Mouse (Mus musculus) MEL (cell line): Measurements from ENCODE around the gene Aebp1. TPM values are rescaled to one million over a fixed set of nuclear protein-coding genes. Genes with fewer than 3 reads are reported as not detected.

Experiments
- DNase-seq: peaks from one replicate; pipeline ENCODE4 v3.0.0; 2011; ENCODE audit warnings: low read depth, low spot score
- H3K27ac ChIP-seq: 2 replicates; pipeline ENCODE4 v1.5.1; 2012; ENCODE audit warnings: low read depth, mild to moderate bottlenecking, control low read depth, low read length, moderate library complexity; ENCODE audit not compliant: control insufficient read depth
- H3K27me3 ChIP-seq, 2 experiments: fragments of 150-350 bp in 1 of 2; sonication (generic) in 1 of 2; 2 replicates each; pipeline ENCODE4 v1.6.1; 2012; ENCODE audit warnings: low read length in 2 of 2, mild to moderate bottlenecking in 2 of 2, improper control_type of control experiment in 1 of 2, moderate library complexity in 1 of 2; ENCODE audit not compliant: insufficient read depth in 2 of 2, control insufficient read depth in 1 of 2
- H3K36me3 ChIP-seq, 2 experiments: 2 replicates each; pipeline ENCODE4 v1.6.1; 2012 to 2014; ENCODE audit warnings: low read length in 2 of 2, improper control_type of control experiment in 1 of 2, inconsistent platforms in 1 of 2, mild to moderate bottlenecking in 1 of 2; ENCODE audit not compliant: insufficient read depth in 2 of 2, control insufficient read depth in 1 of 2
- H3K4me1 ChIP-seq, 2 experiments: fragments of 150-350 bp in 1 of 2; sonication (generic) in 1 of 2; 2 replicates each; pipeline ENCODE4 v1.6.1; 2012; ENCODE audit warnings: low read length in 2 of 2, improper control_type of control experiment in 1 of 2, mild to moderate bottlenecking in 1 of 2; ENCODE audit not compliant: insufficient read depth in 2 of 2, control insufficient read depth in 1 of 2
- H3K4me3 ChIP-seq, 2 experiments: fragments of 150-350 bp in 1 of 2; sonication (generic) in 1 of 2; 2 replicates each; pipeline ENCODE4 v1.5.1; 2012; ENCODE audit warnings: low read depth in 2 of 2, low read length in 2 of 2, mild to moderate bottlenecking in 2 of 2, moderate library complexity in 2 of 2, control low read depth in 1 of 2, improper control_type of control experiment in 1 of 2; ENCODE audit not compliant: control insufficient read depth in 1 of 2, insufficient read depth in 1 of 2
- H3K79me2 ChIP-seq: 2 replicates; pipeline ENCODE4 v1.6.1; 2012; ENCODE audit warnings: mild to moderate bottlenecking, low read length, moderate library complexity; ENCODE audit not compliant: control insufficient read depth, poor library complexity, insufficient read depth
- H3K9ac ChIP-seq: 2 replicates; pipeline ENCODE4 v1.6.1; 2012; ENCODE audit warnings: low read depth, mild to moderate bottlenecking, control low read depth, low read length, moderate library complexity; ENCODE audit not compliant: control insufficient read depth, poor library complexity, severe bottlenecking
- H3K9me3 ChIP-seq: fragments of 150-350 bp; sonication (generic); replicated peaks from 2 replicates; pipeline ENCODE4 v1.6.1; 2012; ENCODE audit warnings: mild to moderate bottlenecking, low read length, improper control_type of control experiment, moderate library complexity; ENCODE audit not compliant: insufficient read depth
- BHLHE40 ChIP-seq: IDR thresholded peaks from 2 replicates; pipeline ENCODE4 v1.6.1; 2012; ENCODE audit warnings: low read depth, mild to moderate bottlenecking, inconsistent platforms, low read length, improper control_type of control experiment, borderline replicate concordance
- CHD2 ChIP-seq: IDR thresholded peaks from 2 replicates; pipeline ENCODE4 v1.6.1; 2011; ENCODE audit warnings: low read length, improper control_type of control experiment
- CTCF ChIP-seq, 3 experiments: IDR thresholded peaks in 2 of 3; conservative IDR thresholded peaks in 1 of 3; 2 replicates each; pipeline ENCODE4 v1.5.1; 2011 to 2012; ENCODE audit warnings: low read length in 3 of 3, low read depth in 2 of 3, mild to moderate bottlenecking in 2 of 3, improper control_type of control experiment in 1 of 3, inconsistent platforms in 1 of 3, mixed read lengths in 1 of 3, moderate library complexity in 1 of 3; ENCODE audit not compliant: control insufficient read depth in 1 of 3, insufficient read depth in 1 of 3, poor library complexity in 1 of 3, severe bottlenecking in 1 of 3
- E2F4 ChIP-seq: IDR thresholded peaks from 2 replicates; pipeline ENCODE4 v1.6.1; 2011; ENCODE audit warnings: low read depth, low read length, improper control_type of control experiment, borderline replicate concordance
- ELF1 ChIP-seq: IDR thresholded peaks from 2 replicates; pipeline ENCODE4 v1.6.1; 2014; ENCODE audit warnings: low read depth, mild to moderate bottlenecking, inconsistent platforms, low read length, improper control_type of control experiment, moderate library complexity
- EP300 ChIP-seq, 2 experiments: IDR thresholded peaks; 2 replicates each; pipeline ENCODE4 v1.6.1; 2011; ENCODE audit warnings: improper control_type of control experiment in 2 of 2, low read length in 2 of 2, low read depth in 1 of 2, mild to moderate bottlenecking in 1 of 2
- ETS1 ChIP-seq: IDR thresholded peaks from 2 replicates; pipeline ENCODE4 v1.6.1; 2012; ENCODE audit warnings: low read depth, mild to moderate bottlenecking, inconsistent platforms, low read length, improper control_type of control experiment, moderate library complexity
- GABPA ChIP-seq: IDR thresholded peaks from 2 replicates; pipeline ENCODE4 v1.6.1; 2012; ENCODE audit warnings: low read depth, mild to moderate bottlenecking, inconsistent platforms, low read length, improper control_type of control experiment, moderate library complexity
- GATA1 ChIP-seq: IDR thresholded peaks from 2 replicates; pipeline ENCODE4 v1.6.1; 2011; ENCODE audit warnings: low read depth, low read length, improper control_type of control experiment
- JUND ChIP-seq: IDR thresholded peaks from 2 replicates; pipeline ENCODE4 v1.6.1; 2011; ENCODE audit warnings: low read depth, mild to moderate bottlenecking, improper control_type of control experiment, low read length
- MAZ ChIP-seq: IDR thresholded peaks from 2 replicates; pipeline ENCODE4 v1.6.1; 2012; ENCODE audit warnings: low read depth, mild to moderate bottlenecking, inconsistent platforms, low read length, improper control_type of control experiment
- MEF2A ChIP-seq: IDR thresholded peaks from 2 replicates; pipeline ENCODE4 v1.6.1; 2014; ENCODE audit warnings: low read depth, mild to moderate bottlenecking, inconsistent platforms, low read length, improper control_type of control experiment; ENCODE audit not compliant: poor library complexity, insufficient replicate concordance, severe bottlenecking; ENCODE audit errors: extremely low read depth
- NELFE ChIP-seq: IDR thresholded peaks from 2 replicates; pipeline ENCODE4 v1.6.1; 2011; ENCODE audit warnings: low read depth, low read length, improper control_type of control experiment
- POLR2A ChIP-seq, 2 experiments: IDR thresholded peaks; 2 replicates each; pipeline ENCODE4 v1.6.1; 2011 to 2012; ENCODE audit warnings: low read length in 2 of 2, mild to moderate bottlenecking in 2 of 2, control low read depth in 1 of 2, improper control_type of control experiment in 1 of 2, low read depth in 1 of 2, moderate library complexity in 1 of 2; ENCODE audit not compliant: control insufficient read depth in 1 of 2, insufficient read depth in 1 of 2, poor library complexity in 1 of 2
- POLR2AphosphoS2 ChIP-seq: IDR thresholded peaks from 2 replicates; pipeline ENCODE4 v1.6.1; 2011; ENCODE audit warnings: low read length, improper control_type of control experiment
- POLR2AphosphoS5 ChIP-seq: IDR thresholded peaks from 2 replicates; pipeline ENCODE4 v1.6.1; 2012; ENCODE audit warnings: low read depth, borderline replicate concordance, mild to moderate bottlenecking, inconsistent platforms, low read length, moderate library complexity, mixed read lengths
- SMC3 ChIP-seq: IDR thresholded peaks from 2 replicates; pipeline ENCODE4 v1.6.1; 2011; ENCODE audit warnings: low read depth, low read length, improper control_type of control experiment
- TAL1 ChIP-seq: IDR thresholded peaks from 2 replicates; pipeline ENCODE4 v1.6.1; 2012; ENCODE audit warnings: mild to moderate bottlenecking, inconsistent platforms, low read length, moderate library complexity, mixed read lengths
- TCF12 ChIP-seq: IDR thresholded peaks from 2 replicates; pipeline ENCODE4 v1.6.1; 2014; ENCODE audit warnings: low read depth, mild to moderate bottlenecking, inconsistent platforms, low read length, improper control_type of control experiment, moderate library complexity
- USF2 ChIP-seq, 2 experiments: IDR thresholded peaks; 2 replicates each; pipeline ENCODE4 v1.6.1; 2011 to 2012; ENCODE audit warnings: improper control_type of control experiment in 2 of 2, low read length in 2 of 2, borderline replicate concordance in 1 of 2, inconsistent platforms in 1 of 2, low read depth in 1 of 2, mild to moderate bottlenecking in 1 of 2; ENCODE audit not compliant: insufficient read depth in 1 of 2
- ZC3H11A ChIP-seq: IDR thresholded peaks from 2 replicates; pipeline ENCODE4 v1.6.1; 2012; ENCODE audit warnings: low read depth, mild to moderate bottlenecking, inconsistent platforms, low read length, improper control_type of control experiment
- ZKSCAN1 ChIP-seq: IDR thresholded peaks from 2 replicates; pipeline ENCODE4 v1.6.1; 2012; ENCODE audit warnings: low read depth, mild to moderate bottlenecking, inconsistent platforms, low read length, improper control_type of control experiment, moderate library complexity
- ZNF384 ChIP-seq: IDR thresholded peaks from 2 replicates; pipeline ENCODE4 v1.6.1; 2012; ENCODE audit warnings: low read depth, mild to moderate bottlenecking, inconsistent platforms, low read length, improper control_type of control experiment
- polyA plus RNA-seq, 2 experiments: library from polyadenylated mRNA; stranded (reverse) in 1 of 2; unstranded in 1 of 2; fragments of >175 nt in 1 of 2; fragments of >200 nt in 1 of 2; gene quantifications; 2 replicates each; pipeline versions ENCODE4 v1.2.1 to v1.2.4; 2012; ENCODE audit warnings: low replicate concordance in 2 of 2, low read depth in 1 of 2; ENCODE audit not compliant: insufficient read length in 2 of 2, insufficient read depth in 1 of 2, missing spikeins in 1 of 2
- total RNA-seq: library from RNA; depleted of rRNA; stranded (reverse); fragments of 300-350 nt; gene quantifications from 2 replicates; pipeline ENCODE4 v1.2.3, GENCODE M21; 2012

Gene Aebp1
- total and polyA plus RNA-seq, 3 experiments: 0.10 TPM; not detected in 2

GRCm38 (mm10) chr11:5859883-5860550 is 1.7 kb upstream of the Aebp1 start:
- H3K27ac ChIP-seq: no peak overlapping the region
- no peaks in the 10 kb centered on the region for H3K4me1 ChIP-seq
- H3K27me3 ChIP-seq: peaks cover 0 to 3% of the 10 kb centered on the region in 2 experiments; a peak in 2 of 4 replicates
- no peak overlapping the region for H3K9ac ChIP-seq
- no peak overlapping the region for H3K4me3 ChIP-seq
- no peaks in the 10 kb centered on the region for H3K36me3 ChIP-seq
- TF ChIP-seq E2F4 (no peak), POLR2A (IDR thresholded peaks at IDR 0.05; ENCODE audit: control insufficient read depth in 1 of 2, insufficient read depth in 1 of 2, low read depth in 1 of 2, low read length in 2 of 2, poor library complexity in 1 of 2) (no peak), JUND (no peak), USF2 (IDR thresholded peaks at IDR 0.05; ENCODE audit: borderline replicate concordance in 1 of 2, insufficient read depth in 1 of 2, low read depth in 1 of 2, low read length in 2 of 2) (no peak), MAZ (no peak), ETS1 (no peak), SMC3 (no peak), CTCF (IDR thresholded peaks at IDR 0.05 in 2 of 3, conservative IDR thresholded peaks at IDR 0.05 in 1 of 3; ENCODE audit: control insufficient read depth in 1 of 3, insufficient read depth in 1 of 3, low read depth in 2 of 3, low read length in 3 of 3, poor library complexity in 1 of 3, severe bottlenecking in 1 of 3) (no peak), ELF1 (no peak), ZKSCAN1 (no peak)
- TF ChIP-seq, all 39 proteins: peak for 0
- H3K9me3 ChIP-seq: no peaks in the 10 kb centered on the region
- no peaks in the 10 kb centered on the region for H3K79me2 ChIP-seq
- no peak for DNase-seq

- peaks cover 0 to 3% of the 10 kb centered on the region in 2 experiments; a peak in 2 of 4 replicates for H3K27me3 ChIP-seq
- TF ChIP-seq POLR2AphosphoS5 (no peak), GABPA (no peak), CHD2 (no peak), TCF12 (no peak), BHLHE40 (no peak), TAL1 (no peak), GATA1 (no peak), EP300 (IDR thresholded peaks at IDR 0.05; ENCODE audit: low read depth in 1 of 2, low read length in 2 of 2) (no peak), ZNF384 (no peak), ZC3H11A (no peak), MEF2A (no peak), POLR2AphosphoS2 (no peak), SMC3 (no peak), NELFE (no peak), E2F4 (no peak)
- no peak overlapping the region for H3K27ac ChIP-seq
- H3K79me2 ChIP-seq: no peaks in the 10 kb centered on the region
- H3K36me3 ChIP-seq: no peaks in the 10 kb centered on the region
- H3K4me3 ChIP-seq: no peak overlapping the region
- DNase-seq: no peak
- no peaks in the 10 kb centered on the region for H3K9me3 ChIP-seq
- no peak overlapping the region for H3K9ac ChIP-seq
- no peaks in the 10 kb centered on the region for H3K4me1 ChIP-seq
Observed at GRCm38 (mm10) chr11:5860639-5861038, 1.1 kb upstream of the Aebp1 start.
